Mouse (Mus musculus) MN1 (cell line): ENCODE results near the gene Olfr1113.
"Not testable (repeated sequence)": the region's sequence is repeated elsewhere in the genome, so short reads cannot be mapped to it uniquely, and the experiment has no call there.

Source experiments
- DNase-seq: peaks from one replicate; pipeline ENCODE4 v3.0.0-alpha.2; 2016; ENCODE audit warnings: low spot score

Gene Olfr1113

DNA sequence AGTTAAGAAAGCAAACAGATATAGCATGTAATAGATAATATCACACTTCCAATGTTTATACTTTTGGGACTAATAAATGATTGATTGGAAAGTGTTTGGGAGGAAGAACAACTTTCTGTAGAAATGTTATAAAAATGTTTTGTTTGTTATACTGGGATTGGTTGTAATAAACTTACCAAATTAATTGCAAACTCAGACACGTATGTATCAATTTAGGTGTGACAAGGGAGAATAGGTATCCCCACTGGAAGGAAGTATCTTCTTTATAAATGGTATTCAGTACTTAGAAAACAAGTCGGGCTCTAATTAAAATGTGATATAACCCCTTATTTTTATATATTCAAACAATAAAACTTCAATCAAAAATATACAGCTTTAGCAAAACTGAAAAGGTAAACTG is at the start of gene Olfr1113:
Olfr1113 (plus strand) TSS at position 301 of the 400 bp plus-strand sequence.
- DNase-seq: no peak

DNA sequence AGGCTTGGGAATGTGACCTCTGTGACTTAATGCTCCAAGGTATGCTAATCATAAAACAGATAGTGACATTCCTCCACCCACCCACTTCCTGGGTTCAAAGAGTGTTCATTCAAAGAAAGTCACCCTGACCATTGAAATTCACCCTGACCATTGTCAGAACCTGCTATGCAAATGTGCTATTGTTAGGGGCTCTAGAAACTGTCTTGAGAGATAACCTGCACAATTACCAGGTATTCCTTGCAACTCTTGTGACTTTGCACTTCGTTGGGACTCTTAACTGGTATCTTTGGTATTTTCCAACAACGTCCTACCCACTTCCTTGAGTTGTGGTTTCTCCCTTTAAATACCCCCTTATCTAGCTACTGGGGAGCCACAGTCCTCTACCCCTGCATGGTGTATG is 41.0 kb upstream of the Olfr1113 start:
- DNase-seq: not testable (repeated sequence)

DNA sequence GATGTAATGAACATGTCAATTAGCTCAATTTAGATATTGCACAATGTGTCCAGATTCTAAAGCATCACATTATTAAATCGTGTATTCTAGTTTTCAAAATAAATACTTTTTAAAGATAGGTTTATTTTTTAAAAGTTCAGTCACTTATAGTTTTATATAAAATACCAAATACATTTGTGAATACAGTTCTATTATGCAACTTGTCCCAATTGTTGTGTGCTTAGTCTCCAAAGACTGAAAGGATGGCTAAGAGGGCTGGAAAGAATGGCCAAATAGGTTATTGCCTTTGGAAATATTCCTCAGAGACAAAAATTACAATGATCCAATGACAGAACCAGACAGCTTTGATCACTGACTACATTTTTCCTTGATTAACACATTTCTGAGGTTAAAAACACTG is 21.3 kb upstream of the Olfr1113 start, which contains the start of gene Olfr1112:
Olfr1112 (plus strand) TSS at position 301 of the 400 bp plus-strand sequence.
- no peak for DNase-seq

DNA sequence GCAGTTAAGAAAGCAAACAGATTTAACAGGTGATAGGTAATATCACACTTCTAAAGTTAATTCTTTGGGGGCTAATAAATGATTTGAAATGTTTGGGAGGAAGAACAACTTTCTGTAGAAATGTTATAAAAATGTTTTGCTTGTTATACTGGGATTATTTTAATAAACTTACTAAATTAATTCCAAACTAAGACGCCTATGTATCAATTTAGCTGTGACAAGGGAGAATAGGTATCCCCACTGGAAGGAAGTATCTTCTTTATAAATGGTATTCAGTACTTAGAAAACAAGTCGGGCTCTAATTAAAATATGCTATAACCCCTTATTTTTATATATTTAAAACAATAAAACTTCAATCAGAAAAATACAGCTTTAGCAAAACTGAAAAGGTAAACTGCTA is 38.9 kb downstream of the Olfr1113 start, which contains the start of gene Olfr1115:
Olfr1115 (plus strand) TSS at position 301 of the 400 bp plus-strand sequence.
- DNase-seq: no peak
